Mouse (Mus musculus) T-helper 1 cell (primary cell): Measurements from ENCODE around the gene Mc1r.
"Not testable (repeated sequence)": the region's sequence is repeated elsewhere in the genome, so short reads cannot be mapped to it uniquely, and the experiment has no call there.

Experiments used
- in situ Hi-C: fragments of 300-600 bp; cut with MboI, MseI; formaldehyde crosslinking; loops from one replicate; pipeline ENCODE4 v1.15.1; 2025; ENCODE audit warnings: high pct_unique_total_duplicates

The Mc1r gene

DNA sequence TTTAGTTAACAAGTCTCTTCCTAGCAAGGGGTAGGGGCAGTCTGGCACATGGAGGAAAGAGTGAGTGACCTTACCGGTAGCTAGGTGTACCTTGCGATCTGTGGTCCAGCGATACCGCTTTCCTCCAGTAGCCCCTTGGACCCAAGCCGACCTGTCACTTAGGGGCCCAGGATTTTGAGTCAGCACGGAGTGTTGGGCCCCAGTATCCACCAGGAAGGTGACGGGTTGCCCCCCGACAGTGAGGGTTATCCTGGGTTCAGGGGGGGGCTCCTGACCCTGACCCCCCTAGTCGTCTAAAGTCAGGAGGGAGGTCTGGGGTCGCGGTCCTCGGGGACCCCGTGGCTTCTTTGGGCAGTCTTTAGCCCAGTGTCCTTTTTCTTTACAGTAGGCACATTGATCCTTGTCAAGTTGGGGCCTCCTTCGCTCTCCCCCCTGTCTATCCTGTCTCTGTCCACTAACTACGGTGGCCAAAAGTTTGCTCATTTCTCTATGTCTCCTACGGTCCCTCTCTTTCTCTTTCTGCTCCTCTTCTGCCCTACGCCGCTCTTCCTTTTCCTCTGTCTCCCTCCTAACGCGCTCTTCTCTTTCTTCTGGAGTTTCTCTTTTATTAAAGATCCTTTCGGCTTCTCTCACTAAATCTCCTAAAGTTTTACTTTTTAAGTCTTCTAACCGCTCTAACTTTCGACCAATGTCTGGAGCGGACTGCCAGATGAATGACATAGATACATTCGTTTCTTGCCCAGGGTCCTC is 24.9 kb downstream of the Mc1r start:
- in situ Hi-C loops = no loop called here

DNA sequence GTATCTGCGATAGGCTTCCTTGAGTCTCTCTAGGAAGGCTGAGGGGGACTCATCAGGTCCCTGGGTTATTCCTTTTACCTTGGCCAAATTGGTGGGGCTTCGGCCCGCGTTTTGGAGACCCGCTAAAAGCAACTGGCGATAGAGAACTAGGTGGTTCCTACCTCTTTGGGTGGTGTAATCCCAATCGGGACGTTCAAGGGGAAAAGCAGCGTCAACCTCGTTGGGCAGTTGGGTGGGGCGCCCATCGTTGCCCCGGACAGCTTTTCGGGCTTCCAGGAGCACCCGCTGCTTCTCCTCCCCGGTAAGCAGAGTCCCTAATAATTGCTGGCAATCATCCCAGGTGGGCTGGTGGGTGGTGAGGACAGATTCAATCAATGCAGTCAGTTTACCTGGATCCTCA is 25.5 kb downstream of the Mc1r start:
- in situ Hi-C loops = no loop called here

DNA sequence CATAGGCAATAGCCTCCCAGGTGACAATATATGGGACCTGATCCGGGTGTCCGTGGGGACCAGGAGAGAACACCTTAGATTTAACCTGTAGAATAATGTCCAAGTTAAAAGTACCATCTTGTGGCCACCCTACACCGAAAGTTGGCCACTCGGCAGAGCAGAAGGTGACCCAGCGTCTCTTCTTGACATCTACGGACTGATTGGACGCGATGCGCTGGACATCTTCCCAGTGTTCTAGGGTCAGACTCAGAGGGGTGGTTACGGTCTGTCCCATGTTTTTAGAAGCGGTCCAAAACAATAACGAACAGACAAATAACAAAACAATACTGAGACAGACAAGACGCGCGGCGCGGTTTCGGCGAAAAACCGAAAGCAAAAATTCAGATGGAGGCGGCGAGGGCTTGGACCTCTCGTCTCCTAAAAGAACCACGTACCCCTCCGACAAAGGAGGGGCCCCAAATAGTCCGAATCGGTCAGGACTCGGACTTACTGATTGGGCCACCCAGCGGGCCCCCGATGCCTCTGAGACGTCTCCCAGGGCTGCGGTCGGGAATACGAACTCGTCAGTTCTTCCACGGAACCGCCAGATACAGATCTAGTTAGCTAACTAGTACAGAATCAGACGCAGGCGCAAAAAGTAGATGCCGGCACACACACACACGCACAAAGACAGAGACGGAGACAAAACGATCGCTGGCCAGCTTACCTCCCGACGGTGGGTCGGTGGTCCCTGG is 26.5 kb downstream of the Mc1r start:
- in situ Hi-C loops = not testable (repeated sequence)

DNA sequence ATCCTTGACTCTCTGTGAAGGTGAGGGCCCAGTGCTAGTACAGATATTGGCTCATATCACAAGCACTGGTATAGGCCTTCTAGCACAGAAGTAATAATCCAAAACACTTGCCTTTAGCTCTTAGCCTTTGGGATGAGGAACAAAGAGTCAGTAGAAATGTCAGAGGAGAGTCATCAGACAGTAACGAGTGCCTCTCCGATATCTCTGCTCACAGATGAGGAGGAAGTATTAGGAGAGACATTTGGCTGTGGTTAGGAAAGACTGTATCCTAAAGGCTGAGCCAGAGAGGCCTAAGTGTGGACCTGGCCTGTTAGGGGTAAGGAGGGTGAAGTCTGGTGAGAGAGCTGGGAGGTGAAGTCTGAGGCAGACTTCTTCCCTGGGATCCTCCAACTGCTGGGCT is 34.9 kb downstream of the Mc1r start:
- in situ Hi-C loops = no loop called here

DNA sequence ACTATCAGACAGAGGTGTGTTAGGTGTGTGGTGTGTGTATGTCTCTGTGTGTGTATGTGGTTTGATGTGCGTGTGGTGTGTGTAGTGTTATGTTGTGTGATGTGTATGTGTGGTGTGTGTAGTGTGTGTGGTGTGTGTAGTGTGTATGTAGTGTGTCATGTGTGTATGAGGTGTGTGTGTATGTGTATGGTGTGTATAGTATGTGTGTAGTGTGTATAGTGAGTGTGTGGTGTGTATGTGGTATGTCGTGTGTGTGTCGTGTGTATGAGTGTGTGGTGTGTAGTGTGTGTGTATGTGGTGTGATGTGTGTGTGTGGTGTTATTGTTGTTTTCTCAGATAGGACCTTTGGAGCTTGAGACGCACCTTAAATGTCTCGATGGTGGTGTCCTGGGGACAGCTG is 35.4 kb downstream of the Mc1r start:
- in situ Hi-C loops = no loop called here

DNA sequence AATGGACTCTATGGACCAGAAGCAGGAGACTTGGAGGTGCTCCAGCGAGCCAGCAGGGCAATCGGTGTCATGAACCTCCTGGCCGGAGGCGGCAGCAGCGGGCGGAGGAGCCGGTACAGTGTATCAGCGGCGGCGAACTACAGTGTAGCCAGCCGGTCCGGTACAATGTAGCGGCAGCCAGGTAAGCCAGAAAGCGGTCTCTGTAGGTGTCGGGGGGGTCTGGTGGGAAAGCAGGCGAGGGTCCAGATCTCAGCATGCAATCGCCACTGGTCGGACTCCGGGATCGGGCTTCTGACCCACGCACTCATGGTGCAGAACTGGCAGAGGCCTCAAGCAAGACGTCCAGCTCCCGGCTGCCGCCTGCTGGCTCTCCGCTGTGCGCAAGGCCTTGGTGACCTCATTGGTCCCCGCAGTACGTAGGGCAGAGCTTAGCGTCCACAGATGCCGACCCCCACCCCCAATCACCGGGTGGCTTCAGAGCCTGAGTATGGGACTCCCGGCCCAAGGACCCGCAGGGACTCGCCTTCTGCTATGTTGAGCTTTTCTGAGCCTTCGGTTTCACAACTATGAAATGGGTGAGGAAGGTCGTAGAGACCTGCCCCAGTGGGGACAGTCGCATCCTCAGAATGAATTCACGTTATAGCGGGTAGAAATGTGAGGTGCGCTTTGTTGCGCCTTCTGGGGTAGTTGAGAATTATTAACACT is 36.1 kb downstream of the Mc1r start:
- in situ Hi-C loops = no loop called here

DNA sequence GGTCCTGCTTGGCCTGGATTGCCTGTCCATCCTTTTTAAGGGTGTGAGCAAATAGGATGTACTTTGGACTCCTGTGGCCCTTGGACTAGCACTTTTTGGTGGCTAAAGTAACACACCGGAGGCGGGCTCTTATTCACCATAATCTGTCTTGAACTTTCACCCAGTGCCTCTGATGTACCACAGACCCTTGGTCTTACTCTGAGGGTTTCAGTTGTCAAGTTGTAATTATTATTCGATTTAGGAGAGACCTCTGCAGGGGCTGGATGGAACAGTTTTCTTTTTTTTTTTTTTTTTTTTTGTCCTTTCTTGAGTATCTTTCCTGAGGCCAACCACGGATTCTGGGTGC is 36.6 kb downstream of the Mc1r start:
- in situ Hi-C loops = no loop called here

DNA sequence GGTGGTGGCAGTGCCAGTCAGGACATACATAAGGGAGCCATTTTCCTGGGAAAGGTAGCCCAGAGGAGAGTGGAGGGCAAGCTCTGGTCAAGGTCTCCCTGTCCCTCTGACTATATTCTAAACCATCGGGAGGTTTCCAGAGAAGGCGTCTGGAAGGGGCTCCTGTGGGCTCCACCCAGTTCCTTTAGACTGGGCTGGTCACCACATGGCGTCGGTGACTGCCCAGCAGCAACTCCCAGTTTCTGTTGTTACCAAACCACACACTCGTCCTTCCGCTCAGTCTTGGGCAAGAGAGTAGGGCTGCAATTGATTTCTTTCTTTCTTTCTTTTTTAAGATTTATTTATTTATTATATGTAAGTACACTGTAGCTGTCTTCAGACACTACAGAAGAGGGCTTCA is 37.2 kb downstream of the Mc1r start:
- in situ Hi-C loops = no loop called here

DNA sequence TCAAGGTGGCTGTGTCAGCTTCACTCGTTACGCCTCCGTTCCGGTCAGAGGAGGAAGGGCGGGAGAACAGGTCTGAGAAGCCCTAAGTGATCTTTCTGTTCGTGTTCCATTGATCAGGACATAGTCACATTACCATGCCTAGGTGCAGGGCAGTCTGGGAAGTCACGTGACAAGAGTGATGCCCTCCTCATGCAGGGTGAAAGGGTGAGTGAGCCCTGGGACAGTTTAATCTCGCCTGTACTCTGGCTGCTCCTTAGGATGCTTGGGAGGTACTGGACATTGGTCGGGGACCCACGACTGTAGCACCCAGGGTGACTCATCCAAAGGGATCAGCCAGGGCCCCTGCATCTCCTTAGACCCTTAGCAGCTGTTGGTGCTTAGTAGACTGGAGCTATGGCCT is 39.1 kb downstream of the Mc1r start:
- in situ Hi-C loops = no loop called here

DNA sequence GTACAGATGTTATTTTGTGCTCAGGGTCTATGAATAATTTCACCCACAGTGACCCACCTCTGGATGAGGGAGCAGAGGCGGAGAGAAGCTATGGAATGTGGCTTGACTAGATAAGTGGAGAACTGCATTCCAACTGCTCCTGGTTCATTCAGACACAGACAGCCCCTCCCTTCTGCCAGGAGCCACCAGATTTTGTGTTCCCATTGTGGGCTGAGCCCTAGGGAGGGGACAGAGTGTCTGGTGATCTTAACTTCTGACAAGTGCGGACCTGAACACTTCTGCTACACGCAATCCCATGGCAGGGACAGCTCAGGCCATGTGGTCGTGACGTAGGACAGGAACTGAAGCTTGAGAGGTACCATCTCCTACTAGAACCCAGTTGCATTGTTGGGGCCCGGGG is 39.9 kb downstream of the Mc1r start:
- in situ Hi-C loops = no loop called here

DNA sequence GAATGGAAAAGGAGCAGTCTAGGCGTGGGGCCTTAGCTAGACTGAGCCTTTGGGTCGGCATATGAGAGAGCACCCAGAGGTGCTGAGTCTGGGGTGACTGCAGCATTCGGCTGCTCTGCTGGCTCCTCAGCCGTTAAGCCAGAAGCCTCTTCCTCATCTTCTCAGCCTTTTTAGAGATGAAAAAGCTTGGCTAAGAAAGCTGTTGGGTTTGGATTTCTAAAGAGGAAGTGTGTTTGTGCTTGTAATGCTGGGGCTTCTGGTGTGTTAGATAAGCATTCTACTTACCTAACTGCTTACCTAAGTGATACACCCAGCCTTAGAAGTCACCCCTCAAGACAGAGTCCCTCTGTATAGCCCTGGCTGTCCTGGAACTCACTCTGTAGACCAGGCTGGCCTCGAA is 43.9 kb downstream of the Mc1r start:
- in situ Hi-C loops = loop anchor here (5.0 kb wide), 1 partner anchor 938 kb away; no protein-coding TSS in a partner anchor

DNA sequence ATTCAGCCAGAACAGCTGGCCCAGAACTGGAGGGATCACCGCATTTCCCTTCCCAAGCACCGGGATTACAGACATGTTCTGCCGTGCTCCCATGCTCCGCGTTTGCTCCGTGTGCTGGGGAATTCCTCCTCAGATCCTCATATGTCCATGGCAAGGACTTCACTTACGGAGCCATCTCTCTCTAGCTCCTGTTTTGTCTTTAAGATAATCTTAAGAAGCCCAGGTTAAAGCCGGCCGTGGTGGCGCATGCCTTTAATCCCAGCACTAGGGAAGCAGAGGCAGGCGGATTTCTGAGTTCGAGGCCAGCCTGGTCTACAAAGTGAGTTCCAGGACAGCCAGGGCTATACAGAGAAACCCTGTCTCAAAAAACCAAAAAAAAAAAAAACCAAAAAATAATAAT is 44.8 kb downstream of the Mc1r start:
- in situ Hi-C loops = loop anchor here (5.0 kb wide), 1 partner anchor 939 kb away; no protein-coding TSS in a partner anchor

DNA sequence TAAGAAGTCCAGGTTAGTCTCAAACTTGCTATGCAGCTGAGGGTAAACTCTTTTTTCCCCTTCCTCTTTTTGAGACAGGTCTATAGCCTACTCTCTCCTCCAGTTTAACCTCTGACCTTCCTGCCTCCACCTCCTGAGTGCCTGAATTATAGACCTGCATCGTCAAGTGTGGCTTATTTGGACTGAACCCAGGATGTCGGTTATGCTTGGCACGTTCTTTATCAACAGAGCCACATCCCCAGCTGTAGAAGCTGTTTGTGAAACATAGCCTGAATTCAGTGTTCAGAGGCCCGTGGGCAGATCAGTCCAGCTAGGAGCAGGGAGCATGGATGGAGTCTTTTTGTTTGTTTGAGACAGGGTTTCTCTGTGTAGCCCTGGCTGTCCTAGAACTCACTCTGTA is 45.2 kb downstream of the Mc1r start:
- in situ Hi-C loops = loop anchor here (5.0 kb wide), 1 partner anchor 940 kb away; no protein-coding TSS in a partner anchor

DNA sequence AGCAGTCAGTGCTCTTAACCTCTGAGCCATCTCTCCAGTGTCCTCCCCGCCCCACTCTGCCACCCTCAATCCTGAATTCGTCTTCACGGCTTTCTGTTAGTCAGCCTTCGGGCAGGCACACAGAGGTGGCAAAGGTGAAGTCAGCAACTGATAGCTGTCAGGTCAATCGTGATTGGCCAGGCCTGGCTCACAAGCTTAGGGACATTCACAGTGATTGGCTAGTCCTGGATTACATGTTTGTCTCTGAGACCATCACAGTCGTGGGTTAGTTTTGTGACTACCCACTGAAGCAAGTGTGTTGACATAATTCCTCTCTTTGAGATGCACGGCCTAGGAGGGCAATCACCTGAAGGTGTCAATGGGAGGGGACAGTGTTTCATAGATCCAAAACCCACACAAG is 46.4 kb downstream of the Mc1r start:
- in situ Hi-C loops = loop anchor here (5.0 kb wide), 1 partner anchor 941 kb away; no protein-coding TSS in a partner anchor

DNA sequence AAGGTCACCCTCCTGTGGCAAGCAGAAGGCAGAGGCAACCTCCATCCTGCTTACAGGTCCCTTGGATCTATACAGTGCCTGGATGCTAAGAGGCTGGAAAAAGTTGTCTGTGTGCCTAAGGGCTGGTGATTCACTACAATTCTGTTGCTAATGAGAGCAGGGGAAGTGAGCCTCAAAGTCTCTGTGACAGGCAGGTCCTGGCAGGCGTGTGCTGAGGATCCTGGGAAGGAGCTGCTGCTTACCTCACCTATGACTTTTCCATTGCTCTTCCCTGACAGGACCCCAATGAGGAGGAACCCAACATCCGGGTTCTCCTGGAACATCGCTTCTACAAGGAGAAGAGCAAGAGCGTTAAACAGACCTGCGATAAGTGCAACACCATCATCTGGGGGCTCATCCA is 47.0 kb downstream of the Mc1r start:
- in situ Hi-C loops = loop anchor here (5.0 kb wide), 1 partner anchor 942 kb away; no protein-coding TSS in a partner anchor

DNA sequence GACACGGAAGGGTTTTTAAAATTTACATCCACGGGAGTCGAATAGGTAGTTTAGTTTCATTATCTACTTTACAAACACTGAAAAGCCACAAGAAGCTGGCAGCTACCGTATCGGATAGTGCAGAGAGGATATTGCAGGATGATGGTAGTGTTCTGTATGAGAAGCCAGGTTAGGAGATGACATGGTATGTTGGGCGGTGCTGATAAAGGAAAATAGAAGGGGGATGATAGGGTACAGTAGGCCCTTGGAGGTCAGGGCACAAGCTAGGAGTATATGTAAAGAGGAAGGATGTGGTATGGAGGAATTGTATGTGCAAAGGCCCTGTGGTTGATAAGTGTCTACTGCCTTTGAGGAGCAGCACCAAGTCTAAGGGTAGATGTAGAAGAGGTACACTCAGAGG is 47.7 kb downstream of the Mc1r start:
- in situ Hi-C loops = loop anchor here (5.0 kb wide), 1 partner anchor 942 kb away; no protein-coding TSS in a partner anchor
